ENCODE assay signal across 8 mouse cellular contexts in the genomic region with DNA sequence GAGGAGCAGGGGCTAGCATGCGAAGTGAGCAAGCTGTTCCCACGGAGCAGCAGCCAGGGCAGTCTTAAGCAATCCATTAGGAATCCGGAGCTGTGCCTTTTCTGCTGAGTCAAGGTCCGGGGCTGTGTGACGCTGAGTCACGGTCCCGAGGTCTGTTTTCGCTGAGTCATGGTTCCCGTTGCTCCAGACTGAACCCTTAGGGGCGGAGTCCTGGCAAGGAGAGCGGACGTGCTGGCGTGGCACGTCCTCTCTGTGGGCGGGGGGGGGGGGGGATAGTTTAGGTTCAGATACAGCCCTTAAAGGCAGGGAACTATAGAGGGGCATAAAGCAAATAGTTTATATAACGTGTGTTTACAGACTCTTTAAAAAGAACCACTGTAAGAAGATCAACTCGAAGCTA. TPM values are rescaled to one million over a fixed set of nuclear protein-coding genes. Genes with fewer than 3 reads are reported as not detected.
A peak's percentile ranks its signal among the peaks of the same experiment; 100 is the strongest.
DNase-seq lines count a peak whose midpoint lies in the region; ATAC-seq lines count a peak whose summit lies in the region.

No protein-coding gene starts in this region.

- no peak overlapping the region for H3K27ac ChIP-seq in hindbrain, embryonic 15.5 days (replicated peaks)

- peak overlapping the region; percentile 55 for H3K4me2 ChIP-seq in hindbrain, embryonic 15.5 days

- H3K9me3 ChIP-seq in hindbrain, embryonic 15.5 days = no peaks in the 10 kb centered on the region

- DNase-seq in R1 (ENCODE audit: low read depth, low spot score) = peak; percentile 99
- peak; percentile 68 to 71 for DNase-seq in cerebellum, postnatal 36 days
- DNase-seq in frontal cortex, postnatal 36 days (ENCODE audit: low spot score in 2 of 2) = peak; percentile 82
- peak; percentile 79 for DNase-seq in left cerebral cortex, adult 11 months (ENCODE audit: low spot score)
- peak; percentile 94 to 95 for DNase-seq in lung, postnatal 4 days
- peak; percentile 89 for DNase-seq in retina, postnatal 7 days (ENCODE audit: low read depth, low spot score)
- peak; percentile 63 for DNase-seq in urinary bladder, adult 2 months (ENCODE audit: low spot score)

- H3K4me3 ChIP-seq in hindbrain, embryonic 15.5 days = peak overlapping the region; percentile 32

- 9% methylated on average over 17 of the region's 17 CpGs for WGBS in hindbrain, embryonic 15.5 days

- no peak overlapping the region for H3K9ac ChIP-seq in hindbrain, embryonic 15.5 days

- no peaks in the 10 kb centered on the region for H3K36me3 ChIP-seq in hindbrain, embryonic 15.5 days

- ATAC-seq in hindbrain, embryonic 15.5 days (ENCODE audit: low FRiP score, low read depth) = peak; percentile 90

- no peaks in the 10 kb centered on the region for H3K27me3 ChIP-seq in hindbrain, embryonic 15.5 days

- peaks cover 5% of the 10 kb centered on the region; the same call in 1 of the 2 replicates for H3K4me1 ChIP-seq in hindbrain, embryonic 15.5 days (replicated peaks)

RNA-seq across cellular contexts. Expression of gene Hmox1, which starts 9.6 kb away (rescaled TPM):
- polyA plus RNA-seq in hindbrain, embryonic 15.5 days (2015; fragmentation: Nextera tagmentation; extraction: Ambion mirVana) = 14.0 and 15.1 TPM in 2 replicates
- 24.1 and 24.2 TPM in 2 replicates for polyA plus RNA-seq in urinary bladder, adult 2 months (2012; rRNA removed)

RNA-seq across cellular contexts. Expression of gene Mcm5, which starts 25.5 kb away (rescaled TPM):
- 41.0 and 42.9 TPM in 2 replicates for polyA plus RNA-seq in hindbrain, embryonic 15.5 days (2015; fragmentation: Nextera tagmentation; extraction: Ambion mirVana)
- 7.4 and 10.7 TPM in 2 replicates for polyA plus RNA-seq in urinary bladder, adult 2 months (2012; rRNA removed)

RNA-seq across cellular contexts. Expression of gene Tom1, which starts 50.3 kb away (rescaled TPM):
- 35.4 and 40.2 TPM in 2 replicates for polyA plus RNA-seq in hindbrain, embryonic 15.5 days (2015; fragmentation: Nextera tagmentation; extraction: Ambion mirVana)
- polyA plus RNA-seq in urinary bladder, adult 2 months (2012; rRNA removed) = 17.3 and 22.5 TPM in 2 replicates
